Mouse (Mus musculus) stomach, embryonic 16.5 days (tissue): ENCODE results near the gene Gan. TPM values are rescaled to one million over a fixed set of nuclear protein-coding genes. Genes with fewer than 3 reads are reported as not detected.

Source experiments
- ATAC-seq: fragments of 200-750 bp; cut with Nextera tagmentation; 2 replicates; pipeline ENCODE4 v1.8.0; 2017; ENCODE audit warnings: moderate number of reproducible peaks, moderate TSS enrichment; ENCODE audit not compliant: insufficient read depth, low FRiP score
- H3K27ac ChIP-seq: fragments of 300-500 bp; sonication (generic); 2 replicates; pipeline ENCODE4 v1.5.1; 2014; ENCODE audit warnings: low read length
- H3K27me3 ChIP-seq: fragments of 300-500 bp; sonication (generic); 2 replicates; pipeline ENCODE4 v1.6.1; 2014; ENCODE audit warnings: low read length, control low read depth, mixed read lengths; ENCODE audit not compliant: control insufficient read depth, insufficient read depth
- H3K36me3 ChIP-seq: fragments of 300-500 bp; sonication (generic); 2 replicates; pipeline ENCODE4 v1.6.1; 2014; ENCODE audit warnings: low read length; ENCODE audit not compliant: control insufficient read depth, insufficient read depth
- H3K4me1 ChIP-seq: fragments of 300-500 bp; sonication (generic); 2 replicates; pipeline ENCODE4 v1.6.1; 2014; ENCODE audit warnings: low read length, control low read depth, mixed read lengths; ENCODE audit not compliant: control insufficient read depth, insufficient read depth
- H3K4me2 ChIP-seq: fragments of 300-500 bp; sonication (generic); 2 replicates; pipeline ENCODE4 v1.6.1; 2014; ENCODE audit warnings: low read depth, low read length, mixed read lengths
- H3K4me3 ChIP-seq: fragments of 300-500 bp; sonication (generic); replicated peaks from 2 replicates; pipeline ENCODE4 v1.5.1; 2014; ENCODE audit warnings: mild to moderate bottlenecking, low read length
- H3K9ac ChIP-seq: fragments of 300-500 bp; sonication (generic); 2 replicates; pipeline ENCODE4 v1.6.1; 2014; ENCODE audit warnings: low read length
- H3K9me3 ChIP-seq: fragments of 300-500 bp; sonication (generic); replicated peaks from 2 replicates; pipeline ENCODE4 v1.6.1; 2016; ENCODE audit warnings: low read length, control low read depth; ENCODE audit not compliant: control insufficient read depth
- WGBS: fragments of 180-500 bp; shearing (Covaris S2); extraction: QIAGEN DNeasy Blood & Tissue Kit; methylation state at CpG from one replicate; pipeline ENCODE4 v1.1.7; 2014; 5-methylcytosine and 5-hydroxymethylcytosine counted together
- polyA plus RNA-seq: library from polyadenylated mRNA; unstranded; fragments of >200 nt; fragmentation: Nextera tagmentation; extraction: Ambion mirVana; gene quantifications from 2 replicates; pipeline ENCODE4 v1.2.1, GENCODE M21; 2015

Gene Gan
- 2.2 TPM in 2 replicates for polyA plus RNA-seq

DNA sequence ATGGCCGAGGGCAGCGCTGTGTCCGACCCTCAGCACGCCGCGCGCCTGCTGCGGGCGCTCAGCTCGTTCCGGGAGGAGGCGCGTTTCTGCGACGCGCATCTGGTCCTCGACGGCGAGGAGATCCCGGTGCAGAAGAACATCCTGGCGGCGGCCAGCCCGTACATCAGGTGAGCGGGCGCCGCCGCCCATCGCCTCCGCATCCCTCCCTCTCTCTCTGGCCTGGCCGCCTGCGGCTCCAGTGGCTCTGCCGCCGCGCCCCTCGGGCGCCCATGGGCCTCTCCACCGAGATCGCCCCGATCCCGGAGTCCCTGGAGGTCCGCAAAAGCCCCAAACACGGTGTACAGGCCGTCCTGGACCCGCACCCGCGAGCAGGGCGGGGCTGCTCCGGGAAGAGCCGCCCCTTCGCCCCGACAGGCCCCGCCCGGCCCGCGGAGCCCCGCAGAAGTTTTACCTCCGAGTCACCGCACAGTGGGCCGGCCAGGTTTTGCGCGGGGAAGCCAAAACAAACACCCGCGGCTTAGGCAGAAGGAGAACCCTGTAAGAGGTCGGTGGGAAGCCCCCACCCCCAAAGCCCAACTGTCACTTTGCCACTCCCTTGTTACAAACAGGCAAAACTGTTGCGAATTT, at the start of gene Gan:
TSS of gene Gan (plus strand) at position 1 of the 627 bp plus-strand sequence.
- Histone ChIP-seq H3K27me3 (no peaks in the 10 kb centered on the region), H3K4me1 (peaks cover 16% of the 10 kb centered on the region; the same call in 1 of the 2 replicates), H3K36me3 (no peaks in the 10 kb centered on the region), H3K4me2 (peak within 1 kb of the TSS; percentile 83), H3K9ac (peak within 1 kb of the TSS; percentile 94), H3K27ac (peak within 1 kb of the TSS; percentile 93), H3K4me3 (peak within 1 kb of the TSS; percentile 90), H3K9me3 (no peaks in the 10 kb centered on the region)
- ATAC-seq = peak; percentile 57
- WGBS = under 1% methylated on average over 65 of the region's 65 CpGs

DNA sequence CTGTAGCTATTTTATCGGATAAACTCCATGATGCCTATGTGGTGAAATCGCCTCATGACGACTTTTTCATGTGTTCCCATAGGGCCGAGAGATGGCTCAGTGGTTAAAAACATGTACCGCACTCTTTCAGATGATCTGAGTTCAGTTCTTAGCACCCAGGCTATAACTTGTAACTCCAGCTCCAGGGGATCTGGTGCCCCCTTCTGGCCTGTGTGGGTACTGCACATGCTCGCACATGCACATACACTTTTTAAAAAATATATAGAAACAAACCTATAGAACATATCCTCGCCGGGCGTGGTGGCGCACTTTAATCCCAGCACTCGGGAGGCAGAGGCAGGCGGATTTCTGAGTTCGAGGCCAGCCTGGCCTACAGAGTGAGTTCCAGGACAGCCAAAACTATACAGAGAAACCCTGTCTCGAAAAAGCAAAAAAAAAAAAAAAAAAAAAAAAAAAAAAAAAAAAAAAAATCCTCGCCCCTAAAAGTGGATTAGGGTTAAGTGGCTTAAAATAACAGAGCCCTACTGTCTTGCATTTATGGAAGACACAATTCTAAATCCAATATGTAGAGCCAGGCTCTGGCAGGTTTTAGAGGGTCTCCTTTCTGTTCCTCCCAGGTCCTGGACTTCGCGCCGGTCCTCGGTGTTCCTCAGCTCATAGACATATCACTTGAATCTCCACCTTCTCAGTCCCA, 48.8 kb upstream of the Gan start:
- no peak overlapping the region for H3K9ac ChIP-seq
- ATAC-seq = no peak
- no peak overlapping the region for H3K4me2 ChIP-seq
- no peaks in the 10 kb centered on the region for H3K36me3 ChIP-seq
- no peaks in the 10 kb centered on the region; the same call in 1 of the 2 replicates for H3K4me1 ChIP-seq
- H3K9me3 ChIP-seq = 0 out of 2 replicates have a peak, but pooled peaks cover 5% of the 10 kb centered on the region
- WGBS = 92% methylated on average over 19 of the region's 19 CpGs
- no peak overlapping the region for H3K27ac ChIP-seq
- H3K4me3 ChIP-seq = no peak overlapping the region
- H3K27me3 ChIP-seq = no peaks in the 10 kb centered on the region

DNA sequence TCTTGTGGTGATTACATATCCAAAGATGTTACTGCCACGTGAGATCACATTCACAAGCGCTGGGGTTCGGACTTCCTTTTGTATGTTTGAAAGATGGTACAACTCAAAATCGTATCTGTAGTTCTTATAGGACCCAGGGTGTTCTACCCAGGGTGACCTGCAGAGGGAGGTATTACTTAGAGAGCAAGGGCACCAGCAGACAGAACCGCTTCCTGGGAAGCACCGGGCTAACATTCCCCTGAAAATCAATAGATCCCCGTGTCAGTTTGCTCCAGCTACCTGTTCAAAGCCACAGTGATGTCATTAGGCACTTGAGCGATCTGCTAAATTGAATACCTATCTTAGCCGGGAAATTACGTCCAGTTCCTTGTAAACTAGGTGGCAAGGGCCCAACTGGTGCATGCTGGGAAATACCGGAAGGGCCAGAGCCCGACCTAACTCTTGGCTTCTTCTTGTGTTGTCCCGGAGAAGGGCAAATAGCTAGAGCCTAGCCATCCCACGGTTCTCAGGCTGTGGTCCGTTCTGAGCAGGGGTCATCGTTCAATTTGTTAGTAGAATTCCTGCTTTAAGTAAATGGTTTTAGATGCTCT, 48.0 kb upstream of the Gan start:
- Histone ChIP-seq H3K9ac (no peak overlapping the region), H3K27me3 (no peaks in the 10 kb centered on the region)

DNA sequence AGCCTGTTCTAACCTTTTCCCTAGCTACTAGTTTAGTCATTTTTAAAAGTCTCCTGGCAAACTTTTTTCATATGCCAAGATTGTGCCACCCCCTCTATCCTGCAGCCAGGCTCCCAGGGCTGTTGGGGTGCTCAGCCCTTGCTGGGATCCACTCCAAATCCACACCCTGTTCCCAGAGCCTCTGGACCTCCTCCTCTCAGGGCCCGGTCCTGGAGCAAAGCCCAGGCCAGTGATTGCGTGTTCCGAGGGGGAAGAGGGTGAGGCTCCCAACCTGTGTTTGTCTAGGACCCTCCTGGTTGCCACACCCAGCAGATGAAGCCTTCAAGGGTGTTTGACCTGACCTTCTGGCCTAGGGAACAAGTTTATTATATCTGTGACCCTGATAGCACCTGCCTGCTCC, 46.3 kb upstream of the Gan start:
- Histone ChIP-seq H3K27ac (peak overlapping the region; percentile 70), H3K27me3 (no peaks in the 10 kb centered on the region), H3K36me3 (no peaks in the 10 kb centered on the region), H3K4me2 (no peak overlapping the region), H3K4me1 (peaks cover 4% of the 10 kb centered on the region; the same call in 1 of the 2 replicates), H3K9ac (no peak overlapping the region), H3K9me3 (0 out of 2 replicates have a peak, but pooled peaks cover 5% of the 10 kb centered on the region), H3K4me3 (no peak overlapping the region)
- WGBS = 66% methylated on average over 3 of the region's 3 CpGs
- ATAC-seq = no peak

More for the DNA sequence above, 48.0 kb upstream of the Gan start:
- Histone ChIP-seq H3K36me3 (no peaks in the 10 kb centered on the region), H3K4me1 (no peaks in the 10 kb centered on the region; the same call in 1 of the 2 replicates), H3K4me3 (no peak overlapping the region), H3K27ac (no peak overlapping the region), H3K4me2 (no peak overlapping the region), H3K9me3 (0 out of 2 replicates have a peak, but pooled peaks cover 5% of the 10 kb centered on the region)
- WGBS = 47% methylated on average over 16 of the region's 16 CpGs
- ATAC-seq = no peak

DNA sequence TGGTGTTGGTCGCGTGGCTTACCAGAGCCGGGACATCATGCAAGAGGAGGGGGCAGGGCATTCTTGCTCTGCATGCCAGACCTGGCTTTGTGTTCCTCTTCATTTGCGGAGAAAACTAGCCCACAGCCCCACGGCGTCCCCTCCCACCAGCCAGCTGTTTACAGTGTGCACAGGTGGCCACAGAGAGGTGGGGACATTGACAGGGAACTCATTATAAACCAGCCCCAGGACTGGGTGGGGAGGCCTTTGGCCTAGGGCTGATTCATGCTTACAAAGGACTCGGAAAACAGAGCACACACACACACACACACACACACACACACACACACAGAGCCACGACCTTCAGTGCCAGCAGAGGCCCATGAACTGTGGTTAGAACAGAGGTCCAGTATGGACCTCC, 45.7 kb upstream of the Gan start:
- Histone ChIP-seq H3K27ac (peak overlapping the region; percentile 70), H3K27me3 (no peaks in the 10 kb centered on the region), H3K4me2 (no peak overlapping the region), H3K9me3 (0 out of 2 replicates have a peak, but pooled peaks cover 5% of the 10 kb centered on the region), H3K4me1 (peaks cover 4% of the 10 kb centered on the region; the same call in 1 of the 2 replicates), H3K36me3 (no peaks in the 10 kb centered on the region), H3K4me3 (no peak overlapping the region), H3K9ac (no peak overlapping the region)
- peak; percentile 85; the same call in 1 of the 2 replicates for ATAC-seq
- 45% methylated on average over 8 of the region's 8 CpGs for WGBS

DNA sequence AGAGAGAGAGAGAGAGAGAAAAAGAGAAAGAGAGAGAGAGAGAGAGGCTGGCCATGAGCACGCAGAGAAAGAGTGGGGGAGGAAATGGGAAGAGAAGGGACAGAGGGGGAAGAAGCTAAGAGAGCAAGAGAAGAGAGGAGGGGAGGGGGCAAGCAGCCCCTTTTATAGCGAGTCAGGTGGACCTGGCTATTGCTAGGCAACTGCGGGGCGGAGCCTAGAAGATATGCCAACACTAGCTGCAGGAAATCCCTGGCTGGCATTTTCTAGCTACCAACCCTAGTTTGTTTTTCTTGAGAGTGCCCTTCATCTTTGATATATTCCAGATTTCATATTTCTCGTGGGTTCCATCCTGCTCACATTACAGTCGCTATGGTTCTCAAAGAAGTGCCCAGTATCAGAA, 42.8 kb upstream of the Gan start:
- ATAC-seq = no peak
- Histone ChIP-seq H3K4me2 (peak overlapping the region; percentile 33; the same call in 1 of the 2 replicates), H3K9ac (no peak overlapping the region), H3K27me3 (no peaks in the 10 kb centered on the region), H3K4me1 (peaks cover 8% of the 10 kb centered on the region; the same call in 1 of the 2 replicates), H3K9me3 (no peaks in the 10 kb centered on the region), H3K27ac (peak overlapping the region; percentile 94), H3K4me3 (no peak overlapping the region), H3K36me3 (no peaks in the 10 kb centered on the region)
- 34% methylated on average over 6 of the region's 6 CpGs for WGBS

DNA sequence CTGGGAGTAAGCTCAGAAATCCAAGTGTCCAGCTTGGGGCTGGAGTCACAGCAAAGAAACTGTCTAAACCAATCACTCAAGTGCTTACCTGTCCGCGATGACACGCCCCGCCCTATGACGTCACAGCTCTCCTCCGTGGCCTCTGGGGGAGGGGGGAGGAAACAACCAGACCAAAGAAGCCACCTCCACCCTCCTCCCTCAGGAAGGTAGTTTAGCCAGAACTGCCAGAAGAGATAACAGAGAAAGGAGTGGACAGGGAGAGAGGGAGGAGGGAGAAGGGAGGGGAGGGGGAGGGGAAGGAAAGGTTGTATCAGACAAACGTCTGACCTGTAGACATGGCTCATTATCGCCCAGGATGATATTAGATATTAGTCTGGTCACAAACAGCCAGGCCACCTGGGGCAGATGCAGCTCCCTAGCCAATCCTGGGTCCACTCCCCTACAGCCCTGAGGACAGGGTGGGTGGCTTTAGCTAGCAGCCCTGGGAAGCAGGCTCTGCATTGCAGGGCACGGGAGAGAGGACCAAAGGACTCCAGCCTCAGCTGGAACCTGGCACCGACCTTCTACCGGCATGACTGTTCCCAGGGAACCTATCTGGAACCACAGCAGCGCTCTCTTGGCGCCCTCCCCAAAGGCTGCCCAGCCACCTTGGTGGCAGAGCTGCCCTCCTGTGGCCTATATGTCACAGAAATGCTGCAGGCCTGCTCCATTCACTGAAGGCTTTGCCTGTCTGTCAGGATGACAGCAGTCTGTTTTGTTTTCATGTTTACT, 42.1 kb upstream of the Gan start:
- Histone ChIP-seq H3K9ac (no peak overlapping the region), H3K4me3 (no peak overlapping the region), H3K9me3 (no peaks in the 10 kb centered on the region), H3K27ac (peak overlapping the region; percentile 94), H3K36me3 (no peaks in the 10 kb centered on the region), H3K4me1 (peaks cover 8% of the 10 kb centered on the region; the same call in 1 of the 2 replicates), H3K27me3 (no peaks in the 10 kb centered on the region), H3K4me2 (peak overlapping the region; percentile 33; the same call in 1 of the 2 replicates)
- WGBS = 16% methylated on average over 13 of the region's 13 CpGs
- peak; percentile 68 for ATAC-seq

DNA sequence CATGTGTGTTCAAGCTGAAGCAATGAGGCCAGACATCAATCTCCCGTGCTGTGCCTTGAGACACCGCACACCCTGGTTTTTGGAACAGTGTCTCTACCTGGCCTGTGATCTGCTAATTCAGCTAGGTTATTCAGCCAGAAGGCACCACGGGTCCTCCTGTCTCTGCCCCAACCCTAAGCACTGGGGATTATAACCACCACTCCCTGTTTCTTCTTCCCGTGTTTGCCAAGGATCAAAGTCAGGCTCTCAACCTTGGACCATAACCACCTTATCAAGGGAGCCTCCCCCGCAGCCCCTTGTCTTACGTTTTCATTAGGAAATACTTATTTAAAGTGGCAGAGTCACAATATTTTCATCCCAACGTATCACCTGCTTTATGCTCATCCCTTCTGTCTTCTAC, 41.4 kb upstream of the Gan start:
- Histone ChIP-seq H3K4me3 (no peak overlapping the region), H3K9ac (no peak overlapping the region), H3K36me3 (no peaks in the 10 kb centered on the region), H3K4me2 (no peak overlapping the region), H3K27me3 (no peaks in the 10 kb centered on the region), H3K9me3 (no peaks in the 10 kb centered on the region), H3K27ac (peak overlapping the region; percentile 94), H3K4me1 (peaks cover 8% of the 10 kb centered on the region; the same call in 1 of the 2 replicates)
- whole genome bisulfite sequencing = 58% methylated on average over 7 of the region's 7 CpGs
- no peak for ATAC-seq
